Mouse (Mus musculus) heart, embryonic 14.5 days (tissue): ENCODE data around the gene Hps3. TPM values are rescaled to one million over a fixed set of nuclear protein-coding genes. Genes with fewer than 3 reads are reported as not detected.
A peak's percentile ranks its signal among the peaks of the same experiment; 100 is the strongest.
"Not testable (repeated sequence)": the region's sequence is repeated elsewhere in the genome, so short reads cannot be mapped to it uniquely, and the experiment has no call there.

Source experiments
- ATAC-seq: fragments of 200-750 bp; cut with Nextera tagmentation; 2 replicates; pipeline ENCODE4 v1.8.0; 2017; ENCODE audit warnings: low read depth, moderate TSS enrichment; ENCODE audit not compliant: insufficient number of reproducible peaks, insufficient read depth, low FRiP score
- H3K27ac ChIP-seq, 2 experiments: fragments of 200-500 bp in 1 of 2; fragments of 300-500 bp in 1 of 2; sonication (generic) in 1 of 2; replicated peaks in 1 of 2; 2 replicates each; pipeline ENCODE4 v1.5.1; 2012 to 2014; ENCODE audit warnings: low read depth in 2 of 2, low read length in 2 of 2, control low read depth in 1 of 2, mild to moderate bottlenecking in 1 of 2, mixed read lengths in 1 of 2; ENCODE audit not compliant: control insufficient read depth in 1 of 2, insufficient read depth in 1 of 2
- H3K27me3 ChIP-seq: fragments of 300-500 bp; sonication (generic); 2 replicates; pipeline ENCODE4 v1.6.1; 2014; ENCODE audit warnings: mild to moderate bottlenecking, low read length, control low read depth; ENCODE audit not compliant: control insufficient read depth, insufficient read depth
- H3K36me3 ChIP-seq: fragments of 300-500 bp; sonication (generic); 2 replicates; pipeline ENCODE4 v1.6.1; 2014; ENCODE audit warnings: mild to moderate bottlenecking, control low read depth, low read length, mixed read lengths; ENCODE audit not compliant: control insufficient read depth, insufficient read depth
- H3K4me1 ChIP-seq, 2 experiments: fragments of 200-500 bp in 1 of 2; fragments of 300-500 bp in 1 of 2; sonication (generic) in 1 of 2; 2 replicates each; pipeline ENCODE4 v1.6.1; 2012 to 2014; ENCODE audit warnings: low read length in 2 of 2, control low read depth in 1 of 2, mixed read lengths in 1 of 2; ENCODE audit not compliant: control insufficient read depth in 2 of 2, insufficient read depth in 2 of 2
- H3K4me2 ChIP-seq: fragments of 300-500 bp; sonication (generic); 2 replicates; pipeline ENCODE4 v1.6.1; 2014; ENCODE audit warnings: mild to moderate bottlenecking, low read length
- H3K4me3 ChIP-seq, 2 experiments: fragments of 200-500 bp in 1 of 2; fragments of 300-500 bp in 1 of 2; sonication (generic) in 1 of 2; 2 replicates each; pipeline ENCODE4 v1.5.1; 2012 to 2014; ENCODE audit warnings: low read length in 2 of 2, mild to moderate bottlenecking in 2 of 2, control low read depth in 1 of 2, low read depth in 1 of 2, moderate library complexity in 1 of 2; ENCODE audit not compliant: control insufficient read depth in 1 of 2, insufficient read depth in 1 of 2
- H3K9ac ChIP-seq: fragments of 300-500 bp; sonication (generic); 2 replicates; pipeline ENCODE4 v1.6.1; 2014; ENCODE audit warnings: mild to moderate bottlenecking, low read length
- H3K9me3 ChIP-seq: fragments of 300-500 bp; sonication (generic); 2 replicates; pipeline ENCODE4 v1.6.1; 2016; ENCODE audit warnings: low read length, control low read depth; ENCODE audit not compliant: control insufficient read depth
- WGBS: fragments of 180-500 bp; shearing (Covaris S2); extraction: QIAGEN DNeasy Blood & Tissue Kit; methylation state at CpG from one replicate; pipeline ENCODE4 v1.1.7; 2014; 5-methylcytosine and 5-hydroxymethylcytosine counted together
- polyA plus RNA-seq: library from polyadenylated mRNA; unstranded; fragments of >200 nt; fragmentation: Nextera tagmentation; extraction: Ambion mirVana; gene quantifications from 2 replicates; pipeline ENCODE4 v1.2.1, GENCODE M21; 2014

The Hps3 gene
- polyA plus RNA-seq, 1 experiment from 2014 or later, result 12.0 TPM

GRCm38 (mm10) chr3:19960570-19961114 lies 74.5 kb downstream of the Hps3 start:
- H3K4me3 ChIP-seq, result no peak overlapping the region
- H3K27ac ChIP-seq, result peak overlapping the region in 1 of 2 experiments; percentile 41; a peak in 1 of 4 replicates
- no peak for ATAC-seq
- H3K36me3 ChIP-seq, result no peaks in the 10 kb centered on the region
- H3K4me1 ChIP-seq, result peaks cover 2 to 27% of the 10 kb centered on the region in 2 experiments
- no peak overlapping the region for H3K9ac ChIP-seq
- WGBS, result 48% methylated on average over 3 of the region's 3 CpGs
- no peak overlapping the region for H3K4me2 ChIP-seq
- no peaks in the 10 kb centered on the region for H3K9me3 ChIP-seq
- H3K27me3 ChIP-seq, result no peaks in the 10 kb centered on the region

- Histone ChIP-seq H3K36me3 (no peaks in the 10 kb centered on the region), H3K9ac (no peak overlapping the region), H3K4me1 (peaks cover 0 to 24% of the 10 kb centered on the region in 2 experiments; a peak in 3 of 4 replicates), H3K27me3 (no peaks in the 10 kb centered on the region), H3K4me2 (no peak overlapping the region), H3K27ac (no peak overlapping the region), H3K4me3 (no peak overlapping the region), H3K9me3 (no peaks in the 10 kb centered on the region)
- ATAC-seq, result no peak
- 78% methylated on average over 1 of the region's 1 CpGs for WGBS
Measured at GRCm38 (mm10) chr3:19958983-19959382, 76.1 kb downstream of the Hps3 start.

- Histone ChIP-seq H3K4me2 (no peak overlapping the region), H3K4me1 (peaks cover 3 to 32% of the 10 kb centered on the region in 2 experiments; a peak in 3 of 4 replicates), H3K27ac (no peak overlapping the region), H3K9ac (no peak overlapping the region), H3K9me3 (no peaks in the 10 kb centered on the region), H3K36me3 (no peaks in the 10 kb centered on the region), H3K27me3 (no peaks in the 10 kb centered on the region), H3K4me3 (no peak overlapping the region)
- ATAC-seq, result no peak
Measured at GRCm38 (mm10) chr3:19958031-19958430, 77.1 kb downstream of the Hps3 start.

GRCm38 (mm10) chr3:19956885-19957284 lies 78.2 kb downstream of the Hps3 start, which contains the start of gene Cp:
TSS of gene Cp (plus strand) at chr3:19957054.
- H3K4me1 ChIP-seq, result peaks cover 3 to 34% of the 10 kb centered on the region in 2 experiments; a peak in 3 of 4 replicates
- ATAC-seq, result no peak
- H3K36me3 ChIP-seq, result no peaks in the 10 kb centered on the region
- H3K9me3 ChIP-seq, result no peaks in the 10 kb centered on the region
- H3K27ac ChIP-seq, result peak within 1 kb of the TSS in 1 of 2 experiments; percentile 64; a peak in 2 of 4 replicates
- H3K4me3 ChIP-seq, result no peak within 1 kb of the TSS
- H3K27me3 ChIP-seq, result no peaks in the 10 kb centered on the region
- WGBS, result 63% methylated on average over 5 of the region's 5 CpGs
- H3K4me2 ChIP-seq, result peak within 1 kb of the TSS; percentile 28
- H3K9ac ChIP-seq, result no peak within 1 kb of the TSS

GRCm38 (mm10) chr3:19953865-19954264 lies 81.2 kb downstream of the Hps3 start:
- H3K27ac ChIP-seq, result peak overlapping the region; percentile 12 to 82; a peak in 3 of 4 replicates
- peak; percentile 88 for ATAC-seq
- 0 out of 2 replicates have a peak overlapping the region, but pooled peaks have one; percentile 27 for H3K9ac ChIP-seq
- no peaks in the 10 kb centered on the region for H3K9me3 ChIP-seq
- no peak overlapping the region for H3K4me3 ChIP-seq
- no peaks in the 10 kb centered on the region for H3K36me3 ChIP-seq
- 19% methylated on average over 3 of the region's 3 CpGs for WGBS
- H3K4me2 ChIP-seq, result no peak overlapping the region
- H3K27me3 ChIP-seq, result no peaks in the 10 kb centered on the region
- H3K4me1 ChIP-seq, result peaks cover 3 to 34% of the 10 kb centered on the region in 2 experiments; a peak in 3 of 4 replicates

- H3K4me2 ChIP-seq, result no peak overlapping the region
Measured at GRCm38 (mm10) chr3:19953425-19953824, 81.7 kb downstream of the Hps3 start.

GRCm38 (mm10) chr3:19949401-19949800 lies 85.7 kb downstream of the Hps3 start:
- not testable (repeated sequence) for H3K4me3 ChIP-seq, H3K27ac ChIP-seq, H3K36me3 ChIP-seq, ATAC-seq, H3K9ac ChIP-seq, H3K27me3 ChIP-seq, H3K9me3 ChIP-seq, H3K4me2 ChIP-seq
- 41% methylated on average over 1 of the region's 1 CpGs for WGBS
- H3K4me1 ChIP-seq, result peaks cover 3 to 15% of the 10 kb centered on the region in 2 experiments; a peak in 3 of 4 replicates

More at GRCm38 (mm10) chr3:19953425-19953824, 81.7 kb downstream of the Hps3 start:
- H3K9ac ChIP-seq, result 0 out of 2 replicates have a peak overlapping the region, but pooled peaks have one; percentile 27
- H3K36me3 ChIP-seq, result no peaks in the 10 kb centered on the region
- no peak for ATAC-seq
- peaks cover 3 to 30% of the 10 kb centered on the region in 2 experiments; a peak in 3 of 4 replicates for H3K4me1 ChIP-seq
- no peak overlapping the region for H3K4me3 ChIP-seq
- peak overlapping the region; percentile 78 to 82 for H3K27ac ChIP-seq
- H3K27me3 ChIP-seq, result no peaks in the 10 kb centered on the region
- 97% methylated on average over 1 of the region's 1 CpGs for WGBS
- no peaks in the 10 kb centered on the region for H3K9me3 ChIP-seq

GRCm38 (mm10) chr3:19948552-19948951 lies 86.6 kb downstream of the Hps3 start:
- Histone ChIP-seq H3K27me3 (no peaks in the 10 kb centered on the region), H3K4me1 (peaks cover 3 to 7% of the 10 kb centered on the region in 2 experiments; a peak in 3 of 4 replicates), H3K27ac (no peak overlapping the region), H3K36me3 (no peaks in the 10 kb centered on the region), H3K9ac (no peak overlapping the region), H3K9me3 (no peaks in the 10 kb centered on the region), H3K4me2 (no peak overlapping the region), H3K4me3 (no peak overlapping the region)
- no peak for ATAC-seq
